Mouse (Mus musculus): ENCODE data around the gene Wbp1l.
"Not testable (repeated sequence)": the region's sequence is repeated elsewhere in the genome, so short reads cannot be mapped to it uniquely, and the experiment has no call there.

Gene Wbp1l

DNA sequence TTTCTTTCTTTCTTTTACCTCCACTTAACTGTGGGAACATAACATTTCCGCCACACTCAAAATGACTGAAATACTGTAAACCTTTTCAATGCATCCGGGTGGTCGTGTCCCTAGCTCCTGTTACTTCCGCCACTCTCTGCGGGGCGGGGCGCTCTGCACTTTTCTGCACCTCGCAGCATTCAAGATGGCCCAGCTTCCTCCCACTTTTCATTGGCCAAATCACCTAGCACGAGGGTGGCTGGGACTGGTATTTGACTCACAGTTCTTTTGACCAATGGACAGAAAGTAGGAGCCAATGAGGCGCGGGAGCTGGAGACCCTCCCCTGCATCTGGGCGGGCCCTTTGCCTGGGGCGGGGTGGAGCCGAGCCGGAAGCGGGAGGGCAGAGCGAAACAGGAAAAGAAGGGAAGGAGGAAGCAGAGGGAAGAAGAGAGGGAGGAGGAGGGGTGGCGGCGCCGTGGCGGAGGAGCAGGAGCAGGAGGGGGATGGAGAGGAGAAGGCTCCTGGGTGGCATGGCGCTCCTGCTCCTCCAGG is at the start of gene Wbp1l:
Gene Wbp1l, plus strand, starts transcription at position 365 of the 533 bp plus-strand sequence.
- peak; percentile 92 to 98 for DNase-seq

GRCm38 (mm10) chr19:46550385-46550784 is 48.5 kb upstream of the Wbp1l start:
- DNase-seq, result no peak

DNA sequence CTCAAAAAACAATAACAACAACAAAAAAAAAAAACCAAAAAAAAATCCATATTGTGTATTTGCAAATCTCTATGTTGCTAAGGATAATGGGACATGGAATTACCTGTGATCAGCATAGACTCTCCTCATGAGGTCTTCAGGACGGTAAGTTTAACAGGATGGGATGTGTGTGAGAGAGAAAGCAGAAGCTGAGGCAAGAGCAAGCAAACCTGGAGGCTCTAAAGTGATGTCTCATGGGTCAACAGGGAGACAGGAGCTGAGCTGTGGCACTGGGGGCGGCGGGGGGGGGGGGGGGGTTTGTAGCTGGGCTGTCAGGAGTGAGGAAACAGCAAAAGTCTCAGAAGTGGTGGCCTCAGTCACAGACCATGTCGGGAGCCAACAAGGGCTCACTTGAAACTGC is 46.4 kb upstream of the Wbp1l start:
- no peak for DNase-seq

- no peak for DNase-seq
Measured at GRCm38 (mm10) chr19:46553541-46553955, 45.3 kb upstream of the Wbp1l start.

GRCm38 (mm10) chr19:46558009-46558408 is 40.9 kb upstream of the Wbp1l start:
- DNase-seq, result no peak

DNA sequence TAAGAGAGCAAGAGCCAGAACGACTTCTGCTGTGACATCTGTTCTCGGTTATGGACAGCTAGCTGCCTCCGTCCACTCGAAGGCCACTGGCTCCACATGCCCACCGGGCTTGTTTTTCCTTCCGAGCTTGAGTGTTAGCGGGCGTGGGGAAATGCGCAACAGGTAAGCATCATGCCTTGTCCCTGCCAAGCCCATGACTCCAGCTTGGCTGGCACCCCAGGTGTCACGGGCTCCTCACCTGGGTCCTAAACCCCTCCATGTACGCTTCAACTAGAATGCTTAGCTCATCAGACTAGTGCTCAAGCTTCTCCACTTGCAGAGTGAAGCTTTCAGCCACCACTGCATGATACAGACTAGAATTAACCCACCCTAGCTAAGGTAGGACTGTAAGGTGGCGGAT is 40.3 kb upstream of the Wbp1l start:
- DNase-seq, result peak; percentile 64 to 66

DNA sequence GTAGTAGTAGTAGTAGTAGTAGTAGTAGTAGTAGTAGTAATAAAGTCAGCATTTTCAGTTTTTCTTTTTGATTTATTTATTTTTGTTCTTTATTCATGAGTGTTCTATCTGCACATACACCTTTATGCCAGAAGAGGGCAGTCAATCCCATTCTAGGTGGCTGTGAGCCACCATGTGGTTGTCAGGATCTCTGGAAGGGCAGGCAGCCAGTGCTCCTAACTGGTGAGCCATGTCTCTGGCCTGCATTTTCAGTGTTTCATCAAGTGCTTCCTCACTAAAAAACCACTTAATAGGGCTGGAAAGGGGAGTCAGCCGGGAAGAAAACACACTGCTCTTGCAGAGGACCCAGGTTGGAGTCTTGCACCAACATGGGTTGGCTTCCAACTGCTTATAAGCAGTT is 36.8 kb upstream of the Wbp1l start:
- peak; percentile 77 to 81 for DNase-seq

GRCm38 (mm10) chr19:46562581-46563515 is 36.0 kb upstream of the Wbp1l start:
- peak; percentile 67 to 80 for DNase-seq

DNA sequence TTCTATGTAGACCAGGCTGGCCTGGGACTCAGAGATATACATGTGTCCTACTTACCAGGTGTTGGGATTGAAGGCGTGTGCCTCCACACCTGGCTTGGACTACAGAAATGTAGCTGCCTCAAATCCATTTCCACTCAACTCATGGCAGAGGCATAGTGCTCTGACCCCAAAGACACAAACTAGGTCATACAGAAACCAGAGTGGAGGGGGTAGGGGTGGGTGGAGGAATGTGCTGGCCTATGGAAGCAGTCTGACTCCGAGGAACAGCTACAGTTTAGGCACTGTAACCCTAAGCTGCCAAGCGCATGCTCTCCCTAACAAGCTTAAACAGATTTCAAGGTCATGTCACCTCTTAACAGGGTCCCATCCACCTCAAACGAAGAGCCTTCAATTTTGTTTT is 35.3 kb upstream of the Wbp1l start:
- peak in 1 of 2 experiments; percentile 20 for DNase-seq

GRCm38 (mm10) chr19:46564043-46564462 is 34.8 kb upstream of the Wbp1l start:
- DNase-seq, result peak in 1 of 2 experiments; percentile 23

DNA sequence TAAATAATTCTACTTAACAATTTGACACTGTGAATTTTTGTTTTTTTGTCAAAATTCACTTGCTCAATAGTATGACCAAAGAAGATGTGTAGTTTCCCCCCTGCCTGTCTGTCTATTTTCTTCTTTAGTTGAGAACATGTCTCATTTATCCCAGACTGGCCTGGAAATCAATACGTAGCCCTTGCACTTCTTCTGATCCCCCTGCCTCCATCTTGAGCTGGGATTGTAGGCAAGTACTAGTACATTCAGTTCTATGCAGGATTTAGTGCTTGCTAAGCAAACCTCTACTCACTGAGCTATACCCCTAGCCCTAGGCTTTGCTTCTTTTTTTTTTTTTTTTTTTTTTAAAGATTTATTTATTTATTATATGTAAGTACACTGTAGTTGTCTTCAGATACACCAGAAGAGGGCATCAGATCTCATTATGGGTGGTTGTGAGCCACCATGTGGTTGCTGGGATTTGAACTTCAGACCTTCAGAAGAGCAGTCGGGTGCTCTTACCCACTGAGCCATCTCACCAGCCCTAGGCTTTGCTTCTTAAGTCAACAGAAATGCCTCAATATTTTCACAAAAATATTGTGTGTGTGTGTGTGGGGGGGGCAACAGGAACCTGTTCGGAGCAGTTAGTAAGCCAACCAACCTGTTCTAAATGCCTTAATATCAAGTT is 27.5 kb upstream of the Wbp1l start:
- not testable (repeated sequence) for DNase-seq

- DNase-seq, result peak; percentile 21 to 26
Measured at GRCm38 (mm10) chr19:46571878-46572244, 27.0 kb upstream of the Wbp1l start.

- no peak for DNase-seq
Measured at GRCm38 (mm10) chr19:46572548-46572947, 26.3 kb upstream of the Wbp1l start.

GRCm38 (mm10) chr19:46572951-46573937 is 25.6 kb upstream of the Wbp1l start, which contains the start of the genes Arl3 and Sfxn2:
Gene Arl3, minus strand, starts transcription at chr19:46573198.
Gene Sfxn2, plus strand, starts transcription at chr19:46573365.
- DNase-seq, result peak; percentile 95 to 96

GRCm38 (mm10) chr19:46573990-46574389 is 24.9 kb upstream of the Wbp1l start:
- DNase-seq, result no peak

- DNase-seq, result no peak
Measured at GRCm38 (mm10) chr19:46575196-46575595, 23.7 kb upstream of the Wbp1l start.

DNA sequence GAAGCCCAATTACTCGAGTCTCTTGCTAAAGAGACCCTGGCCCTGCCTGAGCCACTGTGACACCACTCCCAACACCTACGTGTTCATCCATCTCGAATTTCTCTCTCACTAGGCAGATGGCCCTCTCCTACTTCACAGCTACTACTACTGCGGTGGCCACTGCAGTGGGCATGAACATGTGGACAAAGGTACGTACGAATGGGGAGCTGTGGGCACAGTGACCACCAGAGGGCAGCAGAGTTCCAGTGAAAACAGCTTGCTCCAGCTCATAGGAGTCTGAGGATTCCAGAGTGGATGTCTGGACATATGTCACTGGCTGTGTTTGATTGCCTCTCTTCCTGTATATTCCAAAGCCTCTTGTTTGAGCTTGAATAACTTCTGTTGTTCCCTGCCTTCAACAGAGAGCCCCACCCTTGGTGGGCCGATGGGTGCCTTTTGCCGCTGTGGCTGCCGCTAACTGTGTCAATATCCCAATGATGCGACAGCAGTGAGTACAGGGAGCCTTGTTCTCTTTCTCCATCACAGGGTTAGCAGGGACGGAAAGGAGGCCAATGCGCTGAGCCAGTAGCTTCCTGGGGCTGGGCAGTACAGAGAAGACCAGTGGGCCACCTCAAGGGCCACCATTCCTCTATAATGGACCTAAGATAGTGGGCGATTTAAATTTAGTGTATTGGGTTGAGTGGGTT is 10.9 kb upstream of the Wbp1l start:
- DNase-seq, result peak; percentile 88 to 91

DNA sequence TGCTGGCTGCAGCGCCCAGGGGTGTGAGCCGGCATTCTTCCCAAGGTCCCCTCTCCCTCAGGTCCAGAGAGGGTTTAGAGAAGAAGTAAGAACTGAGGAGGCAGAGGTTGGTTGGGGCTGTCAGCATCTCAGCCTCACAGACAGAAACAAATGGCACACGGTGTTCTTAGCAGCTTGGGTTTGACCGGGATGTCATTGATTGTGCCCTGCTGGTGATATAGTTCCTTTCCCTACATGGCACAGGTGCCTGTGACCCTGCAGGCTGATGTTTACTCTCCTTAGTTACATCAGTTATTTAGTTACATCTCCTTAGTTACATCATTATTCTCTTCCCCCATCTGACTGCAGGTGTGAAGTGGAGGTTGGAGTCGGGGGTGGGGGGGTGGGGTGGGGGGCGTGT is 7.3 kb upstream of the Wbp1l start:
- DNase-seq, result no peak

DNA sequence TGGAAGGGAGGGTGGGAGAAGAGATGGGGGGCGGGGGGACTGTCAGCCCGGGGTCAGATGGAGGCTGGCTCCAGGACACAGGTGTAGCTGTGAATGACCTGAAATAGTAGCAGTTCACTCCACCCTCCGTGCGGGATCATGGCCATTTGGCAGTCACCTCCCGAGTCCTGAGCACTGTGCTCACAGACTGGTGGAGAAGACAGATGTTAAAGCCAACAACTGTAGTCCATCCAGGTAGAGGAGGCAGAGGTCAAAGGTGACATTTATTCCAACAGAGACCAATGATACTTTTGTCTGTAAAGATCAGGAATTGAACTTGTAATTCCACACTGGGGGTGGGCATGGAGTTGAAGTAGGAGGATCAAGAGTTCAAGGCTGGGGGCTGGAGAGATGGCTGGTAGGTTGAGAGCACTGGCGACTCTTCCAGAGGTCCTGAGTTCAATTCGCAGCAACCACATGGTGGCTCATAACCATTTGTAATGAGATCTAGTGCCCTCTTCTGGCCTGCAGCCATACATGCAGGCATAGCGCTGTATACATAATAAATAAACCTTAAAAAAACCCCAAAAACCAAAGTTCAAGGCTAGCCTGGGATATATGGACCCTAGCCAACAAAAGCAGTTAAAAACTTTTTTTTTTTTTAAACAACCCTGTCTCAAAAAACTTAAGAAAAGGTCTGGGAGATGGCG is 6.0 kb upstream of the Wbp1l start:
- DNase-seq, result no peak

DNA sequence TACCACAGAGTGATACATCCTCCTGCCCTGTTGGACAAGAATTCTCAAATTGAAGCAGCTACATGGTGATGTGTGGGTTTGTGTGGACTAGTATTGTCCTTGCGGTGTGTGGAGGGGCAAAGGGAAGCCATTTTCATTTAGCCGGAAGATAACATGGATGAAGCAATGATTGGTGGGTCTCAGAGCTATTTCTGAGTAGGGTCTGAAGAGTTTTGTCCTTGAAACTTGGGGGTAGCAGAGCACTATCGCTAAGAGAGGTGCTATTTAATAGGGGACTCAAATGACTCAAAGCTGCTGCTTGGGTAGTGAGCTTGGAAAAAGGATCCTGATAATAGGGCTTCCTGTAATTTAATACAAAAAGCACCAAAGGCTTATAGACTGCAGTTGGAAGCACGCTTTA is 697 bp upstream of the Wbp1l start:
- no peak for DNase-seq
